Mouse (Mus musculus) kidney, postnatal 4 days (tissue): Measurements from ENCODE around the gene Kif1c.
A peak's percentile ranks its signal among the peaks of the same experiment; 100 is the strongest.

Experiments used
- DNase-seq, 2 experiments: peaks; one replicate each; pipeline ENCODE4 v3.0.0; 2021; ENCODE audit warnings: mixed read lengths in 2 of 2

Kif1c gene

DNA sequence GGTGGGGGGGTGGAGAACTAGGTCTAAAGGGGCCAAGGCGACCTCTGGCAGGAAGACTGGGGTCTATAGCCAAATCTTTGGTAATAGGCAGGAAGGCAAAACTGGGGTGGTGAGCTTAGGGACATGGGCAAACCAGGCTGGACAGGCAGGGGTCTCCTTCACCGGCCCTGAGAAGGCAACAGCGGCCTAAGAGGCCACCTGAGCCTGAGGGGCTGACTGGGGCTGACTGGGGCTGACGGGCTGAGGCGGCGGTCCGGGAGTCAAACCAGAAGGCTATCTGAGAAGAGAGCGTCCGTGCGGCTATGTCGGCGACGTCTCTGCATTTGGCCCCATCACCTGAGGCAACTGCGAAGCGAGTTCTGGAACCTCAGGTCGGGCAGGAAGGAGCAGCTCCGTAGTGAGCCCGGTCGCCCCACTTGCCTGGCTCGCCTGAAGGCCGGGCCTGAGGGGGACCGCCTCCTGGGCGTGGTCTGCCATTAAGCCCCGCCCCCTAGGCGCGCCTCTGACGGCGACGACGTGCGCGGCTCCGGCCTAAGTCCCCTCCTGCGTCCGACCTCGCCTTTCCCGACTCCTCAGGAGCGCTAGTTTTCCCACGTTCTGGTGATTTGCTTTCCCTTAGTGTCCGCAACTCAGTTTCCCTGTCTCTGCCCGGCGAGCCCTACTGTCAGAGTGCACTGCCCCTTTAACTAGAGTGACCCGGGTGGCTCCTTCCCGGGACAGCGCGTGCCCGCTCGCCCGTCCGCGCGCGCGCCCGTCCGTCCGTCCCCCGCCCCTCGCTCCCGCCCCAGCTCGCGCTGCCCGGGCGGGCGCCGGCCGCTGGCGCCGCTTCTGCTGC, at the start of gene Kif1c, which contains the start of gene Inca1:
Gene Kif1c, plus strand, starts transcription at position 827 of the 835 bp plus-strand sequence.
Gene Inca1, minus strand, starts transcription at position 434 of the 835 bp plus-strand sequence.
- peak; percentile 97 for DNase-seq

- DNase-seq, result no peak
Observed at GRCm38 (mm10) chr11:70651391-70651790, 49.0 kb upstream of the Kif1c start.

GRCm38 (mm10) chr11:70652029-70652883, 48.1 kb upstream of the Kif1c start:
- DNase-seq, result peak in 1 of 2 experiments; percentile 43

- no peak for DNase-seq
Observed at GRCm38 (mm10) chr11:70652884-70653344, 47.4 kb upstream of the Kif1c start.

DNA sequence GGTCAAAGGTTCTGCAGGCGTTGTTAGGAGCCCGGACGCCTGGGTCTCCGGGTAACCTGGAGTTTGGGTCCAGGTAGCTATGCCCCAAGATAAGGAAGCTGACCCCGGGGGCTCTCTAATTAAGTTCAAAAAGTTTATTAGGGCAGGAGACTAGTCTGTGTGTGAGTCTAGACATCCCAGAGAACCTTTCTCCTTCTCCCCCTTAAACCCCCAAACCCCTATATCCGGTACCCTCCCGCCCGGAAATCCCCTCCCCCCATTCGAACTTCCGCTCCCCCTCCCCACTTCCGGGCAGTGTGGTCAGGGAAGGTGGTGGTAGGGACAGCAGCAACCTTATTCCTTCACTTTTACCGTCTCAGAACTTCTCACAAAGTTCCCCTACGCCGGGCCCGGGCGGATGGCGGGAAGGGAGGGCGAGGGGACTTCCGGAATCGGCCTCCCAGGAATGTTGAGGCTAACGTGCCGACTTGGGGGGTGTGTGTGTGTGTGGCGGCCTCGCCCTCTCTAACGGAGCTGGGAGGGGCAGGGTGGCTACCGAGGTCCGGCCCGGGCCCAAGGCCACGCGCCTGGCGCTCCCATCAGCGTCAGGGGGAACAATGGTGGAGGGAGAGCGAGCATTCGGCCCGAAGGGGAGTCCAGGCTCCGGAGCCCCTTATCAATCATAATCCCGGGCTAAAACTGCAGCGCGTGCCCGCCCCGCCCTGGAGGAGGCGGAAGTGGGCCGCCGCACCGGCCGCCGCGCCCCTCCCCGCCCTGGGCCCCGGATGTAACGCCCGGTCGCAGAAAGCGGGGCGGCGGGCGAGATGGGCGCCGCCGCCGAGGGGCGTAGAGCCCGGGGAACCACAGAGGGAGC, 46.8 kb upstream of the Kif1c start:
- DNase-seq, result peak; percentile 76 to 86

DNA sequence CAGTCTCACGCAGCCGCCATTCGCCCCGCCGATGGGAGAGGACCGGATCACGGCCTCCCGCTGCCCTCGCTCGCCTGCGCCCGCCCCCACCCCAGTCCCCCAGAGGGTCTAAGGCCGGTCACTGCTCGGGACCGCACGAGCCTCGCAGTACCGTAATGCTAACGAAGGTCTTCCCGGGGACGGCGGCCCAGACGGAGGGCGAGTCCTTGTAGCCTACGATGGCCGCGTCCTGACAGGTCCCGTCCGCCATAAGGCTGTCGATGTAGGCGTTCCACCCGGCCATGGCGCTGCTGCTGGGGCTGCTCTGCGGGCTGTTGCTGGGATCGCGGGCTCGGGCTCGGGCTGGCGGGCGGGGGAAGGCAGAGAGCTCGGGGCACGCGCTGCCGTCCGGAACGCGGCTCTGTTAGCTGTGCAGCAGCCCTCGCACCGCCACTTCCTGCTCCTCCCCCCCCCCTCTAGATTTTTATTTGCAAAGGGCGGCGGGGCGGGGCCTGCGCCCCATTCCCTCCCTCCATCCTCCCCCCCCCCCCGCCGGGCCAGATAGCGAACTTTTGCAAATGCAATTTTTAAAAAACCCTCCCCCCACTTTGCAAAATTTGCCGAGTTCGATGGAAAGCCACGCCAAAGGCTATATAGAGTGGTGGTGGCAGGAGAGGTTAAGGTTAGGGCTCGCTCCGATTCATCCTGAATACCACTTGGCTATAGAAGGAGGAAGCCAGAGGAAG, 46.0 kb upstream of the Kif1c start, which contains the start of gene Pfn1:
Gene Pfn1, minus strand, starts transcription at position 447 of the 725 bp plus-strand sequence.
- peak; percentile 86 to 92 for DNase-seq

DNA sequence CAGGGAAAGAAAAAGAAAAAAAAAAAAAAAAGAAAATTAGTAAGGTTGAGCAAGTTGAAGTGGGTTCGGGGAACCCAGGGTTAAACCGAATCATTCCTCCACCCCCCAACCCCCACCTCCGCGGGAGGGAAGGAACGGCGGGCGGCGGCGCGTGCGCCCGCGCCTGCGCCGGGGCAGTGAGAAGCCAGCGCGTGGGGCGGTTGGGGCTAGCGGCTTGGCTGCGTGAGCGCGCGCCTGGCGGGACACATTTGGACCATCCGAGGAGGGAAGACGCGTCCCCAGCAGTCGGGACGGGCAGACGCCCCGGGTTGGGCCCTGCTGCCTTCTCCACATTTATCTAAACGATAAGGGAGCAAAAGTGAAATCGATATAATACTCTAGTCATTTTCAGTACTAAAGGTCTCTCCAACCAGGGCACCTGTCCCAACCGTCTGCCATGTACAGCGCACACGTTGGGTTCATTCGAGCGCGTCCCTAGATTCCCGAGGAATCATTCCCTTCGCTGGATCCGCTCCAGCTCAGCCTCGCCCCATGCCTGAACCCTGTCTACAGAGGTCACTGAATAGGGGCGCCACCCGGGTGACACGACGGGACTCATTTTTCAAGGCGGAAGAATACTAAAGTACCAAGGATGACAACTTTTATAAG, 45.3 kb upstream of the Kif1c start:
- DNase-seq, result peak; percentile 89 to 93

GRCm38 (mm10) chr11:70655571-70656455, 44.5 kb upstream of the Kif1c start:
- DNase-seq, result peak; percentile 70 to 81

DNA sequence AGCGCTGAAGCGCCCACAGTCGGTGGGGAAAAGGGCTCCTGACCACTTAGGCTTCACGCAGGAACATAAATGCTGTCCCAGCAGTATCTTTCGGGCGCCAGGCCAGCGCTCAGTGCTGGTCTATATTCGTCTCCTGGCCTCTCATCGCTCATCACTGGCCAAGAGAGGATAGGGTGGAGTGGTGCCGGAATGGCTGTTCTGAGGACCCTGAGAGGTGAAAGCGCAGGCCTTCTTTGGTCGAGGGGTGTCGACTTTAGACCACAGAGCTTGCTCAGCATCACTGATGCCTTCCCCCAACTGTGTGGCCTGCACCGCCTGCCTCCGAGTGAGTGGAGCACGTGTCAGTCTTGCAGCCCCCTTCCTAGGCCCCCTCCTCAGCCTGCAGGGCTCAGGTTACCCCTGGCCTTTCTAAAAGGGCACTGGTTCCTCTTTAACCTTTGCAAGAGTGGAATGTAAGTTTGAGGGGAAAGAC, 43.9 kb upstream of the Kif1c start:
- peak; percentile 56 to 72 for DNase-seq

- peak; percentile 50 to 52 for DNase-seq
Observed at GRCm38 (mm10) chr11:70656964-70657363, 43.4 kb upstream of the Kif1c start, which contains the start of gene Eno3. Gene Eno3 (plus strand): TSS chr11:70657202.

DNA sequence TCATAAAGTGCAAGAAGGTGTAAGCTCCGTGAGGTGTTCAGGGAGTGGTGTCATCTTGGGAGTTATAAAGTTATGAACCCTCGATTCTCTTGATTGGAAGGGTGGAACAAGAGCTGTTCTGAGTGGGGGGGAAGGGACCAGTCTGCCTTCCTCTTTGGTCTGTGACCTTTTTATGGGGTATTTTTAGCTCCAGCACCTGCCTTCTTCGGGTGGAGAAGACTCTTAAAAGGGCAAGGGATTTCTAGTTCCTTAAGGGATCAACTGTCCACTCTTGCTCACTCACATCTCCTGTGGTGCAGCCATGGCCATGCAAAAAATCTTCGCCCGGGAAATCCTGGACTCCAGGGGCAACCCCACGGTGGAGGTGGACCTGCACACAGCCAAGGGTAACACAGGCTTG, 42.8 kb upstream of the Kif1c start:
- no peak for DNase-seq

GRCm38 (mm10) chr11:70657991-70658390, 42.4 kb upstream of the Kif1c start:
- DNase-seq, result no peak

GRCm38 (mm10) chr11:70658521-70658920, 41.8 kb upstream of the Kif1c start:
- DNase-seq, result no peak

GRCm38 (mm10) chr11:70658942-70659341, 41.4 kb upstream of the Kif1c start:
- no peak for DNase-seq

DNA sequence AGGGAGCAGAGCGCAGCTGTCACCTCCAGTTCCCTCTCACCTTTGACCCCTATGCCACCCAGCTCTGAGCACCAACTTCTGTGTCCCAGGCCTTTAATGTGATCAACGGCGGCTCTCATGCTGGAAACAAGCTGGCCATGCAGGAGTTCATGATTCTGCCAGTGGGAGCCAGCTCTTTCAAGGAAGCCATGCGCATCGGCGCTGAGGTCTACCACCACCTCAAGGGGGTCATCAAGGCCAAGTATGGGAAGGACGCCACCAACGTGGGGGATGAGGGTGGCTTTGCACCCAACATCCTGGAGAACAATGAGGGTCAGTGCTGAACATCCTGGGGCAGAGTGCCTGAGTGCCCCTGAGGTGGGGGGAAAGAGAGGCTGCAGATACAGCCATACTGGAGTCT, 39.8 kb upstream of the Kif1c start:
- DNase-seq, result no peak

- DNase-seq, result no peak
Observed at GRCm38 (mm10) chr11:70663101-70663500, 37.2 kb upstream of the Kif1c start.

DNA sequence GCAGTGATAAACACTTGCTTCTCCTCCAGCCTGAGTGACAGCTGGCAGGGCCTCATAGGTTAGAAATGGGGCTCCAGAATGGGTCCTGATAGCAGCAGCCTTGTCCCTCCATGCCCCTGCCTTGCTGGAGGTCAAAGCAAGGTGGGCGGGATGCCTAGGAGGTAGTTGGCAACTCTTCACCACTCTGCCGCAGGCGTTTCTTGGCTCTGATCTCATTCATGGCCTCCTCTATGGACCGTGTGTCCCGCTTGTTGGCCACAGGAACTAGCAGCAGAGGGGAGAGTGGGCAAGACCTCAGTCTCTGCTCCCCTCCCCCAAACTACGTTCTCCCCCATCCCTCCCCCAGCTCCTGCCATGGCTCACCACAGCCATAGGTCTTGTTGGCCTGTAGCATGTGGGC, 36.4 kb upstream of the Kif1c start:
- DNase-seq, result no peak

DNA sequence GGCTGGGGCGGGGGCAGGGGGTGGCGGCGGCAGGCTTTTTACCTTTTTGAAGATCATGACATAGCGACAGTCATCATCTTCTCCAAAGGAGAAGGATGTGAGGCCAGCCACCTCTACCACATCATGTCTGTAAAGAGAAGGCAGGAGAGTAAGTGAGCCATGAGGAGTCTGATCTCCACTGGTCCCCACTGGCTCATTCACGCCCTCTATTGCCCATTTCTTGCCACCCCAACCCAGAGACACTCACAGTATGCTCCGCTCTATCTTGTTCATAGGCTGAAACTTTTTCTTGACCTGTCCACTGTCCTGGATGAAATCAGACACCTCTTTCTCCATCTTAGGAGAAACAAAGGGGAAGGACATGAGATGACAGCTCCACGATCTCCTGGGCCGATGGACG, 35.6 kb upstream of the Kif1c start:
- no peak for DNase-seq

GRCm38 (mm10) chr11:70666687-70667086, 33.7 kb upstream of the Kif1c start:
- DNase-seq, result no peak
